Mouse (Mus musculus) layer of hippocampus, adult 11-12 months (tissue): ENCODE results near the gene Knl1.

Experiments
- DNase-seq: peaks from one replicate; pipeline ENCODE4 v3.0.0; 2022; ENCODE audit warnings: low spot score

The Knl1 gene

GRCm38 (mm10) chr2:119035397-119035745, 11.5 kb upstream of the Knl1 start:
- no peak for DNase-seq

DNA sequence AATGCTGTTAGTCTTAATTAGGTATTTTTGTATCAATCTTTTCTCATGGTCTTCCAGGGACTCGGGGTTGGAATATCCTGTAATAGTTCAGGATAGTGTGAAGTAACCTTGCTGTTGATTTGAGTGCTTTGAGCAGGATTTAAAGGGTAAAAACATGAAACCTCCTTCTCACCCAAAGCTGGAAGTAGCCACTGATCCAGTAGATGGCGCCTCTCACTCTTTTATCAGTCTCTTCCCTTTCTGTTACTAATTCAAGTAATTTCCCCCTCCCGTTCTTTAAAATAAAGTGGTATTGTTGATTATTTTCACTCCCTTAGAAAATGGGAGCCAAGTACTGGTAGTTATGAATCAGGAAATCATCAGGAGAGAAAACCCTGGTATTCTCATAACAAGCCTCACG, 6.0 kb upstream of the Knl1 start:
- peak; percentile 50 for DNase-seq

- no peak for DNase-seq
These were observed 1.8 kb upstream of the Knl1 start for GRCm38 (mm10) chr2:119045163-119045562.

DNA sequence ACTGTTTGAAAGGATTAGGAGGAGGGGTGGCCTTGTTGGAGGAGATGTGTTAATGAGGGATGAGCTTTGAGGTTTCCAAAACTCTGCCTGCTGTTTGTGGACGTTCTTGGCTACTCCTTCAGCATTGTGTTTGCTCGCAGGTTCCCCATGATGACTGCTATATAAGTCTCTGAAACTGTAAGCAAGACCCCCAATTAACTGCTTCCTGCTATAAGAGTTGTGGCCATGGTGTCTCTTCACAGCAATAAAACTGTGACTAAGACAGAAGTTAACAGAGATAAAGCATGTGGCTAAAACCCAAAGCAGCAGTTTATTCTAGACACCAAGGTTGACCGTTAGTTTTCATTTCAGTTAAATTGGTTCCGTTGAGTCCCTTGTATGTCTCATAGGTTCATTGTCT, 930 bp downstream of the Knl1 start:
- no peak for DNase-seq

- DNase-seq, result no peak
These were observed 3.3 kb downstream of the Knl1 start for GRCm38 (mm10) chr2:119050132-119050650.

- no peak for DNase-seq
These were observed 13.2 kb downstream of the Knl1 start for GRCm38 (mm10) chr2:119060139-119060538.

DNA sequence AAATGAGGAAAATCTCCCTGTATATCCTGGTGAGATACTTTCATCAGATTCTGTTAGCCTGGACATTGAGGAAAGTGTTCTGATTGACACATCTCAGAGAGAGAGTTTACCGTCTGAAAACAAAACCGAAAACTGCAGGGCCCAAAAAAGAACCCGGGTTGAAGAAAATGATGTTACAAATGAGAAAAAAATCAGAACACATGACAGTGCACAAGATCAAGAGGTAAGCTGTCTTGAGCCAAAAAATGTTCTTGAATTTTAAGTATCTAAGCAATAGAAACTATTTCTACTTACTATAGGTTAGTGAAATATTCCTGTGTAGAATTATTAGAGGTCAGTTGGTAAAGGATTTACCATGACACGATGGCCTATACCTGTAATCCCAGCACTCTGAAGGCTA, 25.5 kb downstream of the Knl1 start:
- DNase-seq, result no peak

- DNase-seq, result no peak
These were observed 39.2 kb downstream of the Knl1 start for GRCm38 (mm10) chr2:119086156-119086555.

GRCm38 (mm10) chr2:119101552-119101951, 54.6 kb downstream of the Knl1 start:
- no peak for DNase-seq

GRCm38 (mm10) chr2:119106583-119106982, 59.7 kb downstream of the Knl1 start:
- no peak for DNase-seq

- no peak for DNase-seq
These were observed 61.6 kb downstream of the Knl1 start for GRCm38 (mm10) chr2:119108554-119108953.

DNA sequence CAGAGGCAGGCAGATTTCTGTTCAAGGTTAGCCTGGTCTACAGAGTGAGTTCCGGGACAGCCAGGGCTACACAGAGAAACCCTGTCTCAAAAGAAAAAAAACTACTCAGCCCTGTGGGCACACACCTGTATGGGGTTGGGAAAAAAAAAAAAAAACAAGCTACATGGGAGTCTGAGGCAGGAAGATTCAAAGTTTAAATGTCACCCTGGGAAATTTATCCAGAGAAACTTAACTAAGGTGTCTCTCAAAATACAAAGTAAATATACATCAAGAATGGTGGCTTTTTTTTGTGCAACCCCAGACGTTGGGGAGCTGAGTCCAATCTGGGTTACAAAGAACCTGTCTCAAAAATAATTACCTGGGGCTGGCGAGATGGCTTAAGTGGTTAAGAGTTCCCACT, 64.1 kb downstream of the Knl1 start:
- DNase-seq, result no peak

- peak; percentile 84 for DNase-seq
These were observed 65.7 kb downstream of the Knl1 start, which contains the start of gene Rad51 for GRCm38 (mm10) chr2:119112438-119113112. TSS of gene Rad51 (plus strand) at chr2:119112793.

DNA sequence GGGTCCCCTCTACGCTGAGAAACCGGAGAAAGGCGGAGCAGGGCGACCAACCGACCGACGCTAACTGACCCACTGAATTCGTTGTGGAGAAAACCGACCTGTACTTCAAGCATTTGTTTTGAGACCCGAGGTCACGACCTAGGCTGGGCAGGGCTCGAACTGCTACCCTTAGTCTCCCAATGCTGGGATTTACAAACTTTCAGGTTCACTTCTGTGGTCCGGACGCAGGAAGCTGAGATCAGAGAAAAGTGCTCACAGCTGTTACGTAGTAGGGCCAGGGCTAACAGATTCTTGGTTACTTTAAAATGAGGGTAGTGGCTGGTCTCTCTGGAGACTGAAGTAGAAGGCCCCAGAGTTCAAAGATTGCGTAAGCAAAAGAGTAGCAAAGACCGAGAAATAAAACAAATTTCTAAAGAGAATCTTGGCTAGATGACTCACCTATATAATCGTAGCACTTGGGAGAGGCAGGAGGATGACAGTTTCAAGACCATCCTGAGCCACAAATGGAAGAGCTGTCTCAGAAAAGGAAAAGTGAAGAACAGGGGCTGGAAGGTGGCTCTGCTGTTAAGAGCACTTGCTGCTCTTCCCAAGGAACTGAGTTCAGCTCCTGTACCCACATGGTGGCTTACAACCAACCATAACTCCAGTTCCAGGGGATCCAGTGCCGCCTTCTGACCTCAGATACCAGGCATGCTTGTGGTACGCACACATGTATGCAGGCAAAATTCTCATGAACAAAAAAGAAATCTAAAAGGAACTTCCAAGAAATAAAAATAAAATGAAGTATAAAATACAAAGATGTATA, 66.4 kb downstream of the Knl1 start:
- no peak for DNase-seq

DNA sequence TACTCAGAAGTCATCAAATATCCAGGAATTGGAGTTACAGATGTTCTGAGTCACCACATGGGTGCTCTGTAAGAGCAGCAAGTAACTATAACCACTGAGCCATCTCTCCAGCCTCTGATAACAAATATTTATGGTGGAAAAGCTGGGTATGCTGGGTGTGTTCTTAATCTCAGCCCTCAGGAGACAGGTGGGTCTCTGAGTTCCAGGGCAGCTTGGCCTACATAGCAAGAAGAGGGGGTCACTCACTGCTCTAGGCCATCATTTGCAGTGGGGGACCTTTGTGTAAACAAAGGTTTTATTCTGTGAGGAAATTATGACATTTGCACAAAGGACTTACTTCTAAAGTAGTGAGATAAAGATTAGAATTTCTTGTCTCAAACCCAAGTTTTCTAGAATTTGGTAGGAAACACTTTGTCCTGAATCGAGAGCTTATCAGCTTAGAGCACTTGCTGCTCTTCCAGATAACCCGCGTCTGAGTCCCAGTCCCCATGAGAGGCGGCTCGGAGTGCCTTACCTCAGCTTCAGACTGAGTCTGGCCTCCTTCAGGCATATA, 89.5 kb downstream of the Knl1 start:
- no peak for DNase-seq

GRCm38 (mm10) chr2:119145199-119145598, 98.3 kb downstream of the Knl1 start:
- no peak for DNase-seq

GRCm38 (mm10) chr2:119146435-119146834, 99.5 kb downstream of the Knl1 start:
- DNase-seq, result no peak

GRCm38 (mm10) chr2:119147160-119147678, 100.3 kb downstream of the Knl1 start:
- DNase-seq, result no peak

GRCm38 (mm10) chr2:119147775-119148174, 100.9 kb downstream of the Knl1 start:
- no peak for DNase-seq

DNA sequence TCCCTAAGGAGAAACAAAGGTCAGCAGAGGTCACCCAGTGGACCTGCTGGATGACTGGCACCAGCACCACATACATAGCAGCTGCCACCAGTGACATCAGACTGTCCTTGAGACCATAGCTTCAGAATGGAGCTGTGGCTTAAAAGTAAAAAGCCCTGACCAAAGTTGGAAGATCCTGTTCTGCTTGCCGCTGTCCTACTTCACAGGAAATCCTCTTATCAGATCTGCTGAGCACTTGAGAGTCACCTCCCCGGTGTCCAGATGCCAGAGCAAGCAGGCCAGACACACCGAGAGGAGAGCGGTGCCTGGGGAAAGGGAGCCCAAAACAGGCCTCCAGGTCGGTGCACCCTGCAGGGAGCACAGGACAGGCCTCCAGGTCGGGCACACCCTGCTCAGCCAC, 105.3 kb downstream of the Knl1 start:
- DNase-seq, result no peak

DNA sequence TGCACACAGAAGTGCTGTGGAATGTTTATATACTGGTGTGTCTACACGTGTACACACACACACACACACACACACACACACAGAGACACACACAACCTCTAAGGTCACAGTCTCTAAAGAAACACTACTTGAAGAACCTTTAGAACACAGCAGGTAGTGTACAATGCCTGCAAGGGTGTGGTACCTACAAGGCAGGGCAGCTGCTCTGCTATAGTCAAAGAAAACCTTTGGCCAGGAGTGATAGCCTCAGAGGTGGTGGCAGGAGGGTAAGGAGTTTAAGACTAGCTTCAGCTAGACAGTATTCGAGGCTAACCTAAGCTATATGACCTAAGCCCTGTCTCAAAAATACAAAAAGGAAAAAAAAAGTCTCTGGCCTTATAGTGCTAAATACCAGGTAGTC, 107.8 kb downstream of the Knl1 start:
- DNase-seq, result no peak
